Mouse (Mus musculus): ENCODE measurements around the gene Ap3d1. TPM values are rescaled to one million over a fixed set of nuclear protein-coding genes. Genes with fewer than 3 reads are reported as not detected.

The Ap3d1 gene
- polyA plus RNA-seq, 1 experiment from 2014 or later: 69.6 TPM

DNA sequence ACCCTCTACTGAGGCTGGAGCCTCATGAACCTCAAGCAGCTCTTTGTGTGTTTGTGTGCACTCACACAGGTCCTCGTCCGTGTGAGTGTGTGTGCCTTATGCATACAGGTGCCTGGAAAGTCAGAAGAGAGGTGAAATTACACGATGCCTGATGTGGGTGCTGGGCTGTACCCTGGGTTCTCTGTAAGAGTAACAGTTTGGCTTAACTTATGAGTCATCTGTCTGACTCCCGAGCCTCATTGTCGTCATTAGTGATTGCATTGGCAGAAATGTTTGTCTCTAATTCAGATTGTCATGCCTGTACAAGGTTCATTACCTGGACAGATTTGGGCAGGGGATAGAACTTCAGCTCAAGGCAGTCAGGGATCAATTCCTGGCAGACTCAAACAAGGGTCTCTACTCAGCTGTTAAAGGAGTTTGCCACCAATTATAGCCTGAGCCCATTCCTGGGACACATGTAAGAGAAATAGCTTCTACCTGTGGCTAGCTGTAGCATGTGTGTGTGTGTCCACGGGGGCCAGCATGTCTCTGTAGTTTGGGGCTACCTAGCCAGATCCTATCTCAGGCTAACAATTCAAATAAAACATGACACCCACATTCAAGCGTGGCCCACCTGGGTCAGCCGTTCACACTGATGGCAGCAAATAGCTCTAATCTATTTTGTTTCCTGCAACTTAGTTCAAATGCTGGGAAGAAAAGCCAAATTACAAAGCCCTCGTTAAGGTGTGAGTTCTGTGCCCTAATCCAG lies 64.8 kb downstream of the Ap3d1 start:
- peak; percentile 43 for DNase-seq
- H3K27me3 ChIP-seq (ENCODE audit: insufficient read depth, low read length): no peaks in the 10 kb centered on the region
- peak overlapping the region; percentile 98 for H3K4me3 ChIP-seq (ENCODE audit: low read depth, low read length)
- H3K4me2 ChIP-seq: peak overlapping the region; percentile 91
- peak overlapping the region; percentile 99 for H3K27ac ChIP-seq (ENCODE audit: low read depth)
- H3K9ac ChIP-seq: peak overlapping the region; percentile 80
- no peak for TF ChIP-seq CTCF (IDR thresholded peaks at IDR 0.05; ENCODE audit: low read depth)
- 22% methylated on average over 9 of the region's 9 CpGs for WGBS
- peak; percentile 0; the same call in 1 of the 2 replicates for ATAC-seq (ENCODE audit: insufficient read depth)
- H3K9me3 ChIP-seq (ENCODE audit: low read depth, low read length): no peaks in the 10 kb centered on the region
- peaks cover 39% of the 10 kb centered on the region for H3K4me1 ChIP-seq (ENCODE audit: insufficient read depth)
- H3K36me3 ChIP-seq (ENCODE audit: insufficient read depth): peaks cover 18% of the 10 kb centered on the region

GRCm38 (mm10) chr10:80676198-80676928 lies 65.7 kb downstream of the Ap3d1 start:
- Histone ChIP-seq H3K36me3 (ENCODE audit: insufficient read depth) (peaks cover 28% of the 10 kb centered on the region), H3K4me2 (peak overlapping the region; percentile 91), H3K4me1 (ENCODE audit: insufficient read depth) (peaks cover 39% of the 10 kb centered on the region), H3K27ac (ENCODE audit: low read depth) (peak overlapping the region; percentile 99), H3K27me3 (ENCODE audit: insufficient read depth, low read length) (no peaks in the 10 kb centered on the region), H3K9ac (peak overlapping the region; percentile 98), H3K9me3 (ENCODE audit: low read depth, low read length) (no peaks in the 10 kb centered on the region), H3K4me3 (ENCODE audit: low read depth, low read length) (peak overlapping the region; percentile 98)
- ATAC-seq (ENCODE audit: insufficient read depth) (peak; percentile 89), DNase-seq (peak; percentile 100)
- under 1% methylated on average over 78 of the region's 78 CpGs for WGBS
- no peak for TF ChIP-seq CTCF (IDR thresholded peaks at IDR 0.05; ENCODE audit: low read depth)

DNA sequence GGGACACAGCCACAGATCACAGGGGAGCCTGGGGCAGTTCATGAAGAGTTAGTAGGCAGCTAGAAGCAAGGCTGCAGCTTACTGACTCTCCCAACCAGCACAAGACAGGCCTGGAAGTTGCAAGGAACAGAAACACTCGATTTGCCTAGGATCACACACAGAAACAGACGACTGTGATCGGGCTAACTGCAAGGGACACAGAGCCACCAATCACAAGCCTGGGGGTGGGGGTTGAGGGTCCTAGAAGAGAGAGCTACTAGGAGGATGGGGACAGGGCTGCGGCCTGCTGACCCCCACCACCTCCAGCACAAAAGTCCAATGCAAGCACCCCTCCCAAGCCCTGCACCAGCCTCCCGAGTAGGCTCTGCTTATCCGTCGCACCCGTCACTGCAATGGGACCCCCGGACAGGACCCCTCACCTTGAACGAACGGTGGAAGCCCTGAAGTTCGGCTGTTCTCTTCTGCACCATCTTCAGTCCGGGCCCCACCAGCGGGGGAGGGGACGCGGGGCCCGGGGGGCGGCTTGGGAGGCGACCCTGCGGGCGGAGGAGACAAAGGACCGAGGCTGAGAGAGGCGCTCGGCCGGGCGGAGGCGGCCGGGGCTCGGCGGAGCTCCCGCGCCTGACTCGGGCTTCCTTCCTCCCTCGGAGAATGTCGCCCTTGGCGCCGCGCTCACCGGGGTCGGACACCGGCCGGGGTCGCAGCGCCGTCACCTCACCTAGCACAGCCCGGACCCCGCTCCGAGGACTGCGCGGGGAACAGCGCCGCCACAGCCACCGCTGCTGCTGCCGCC lies 66.5 kb downstream of the Ap3d1 start:
- DNase-seq (peak; percentile 27), ATAC-seq (ENCODE audit: insufficient read depth) (peak; percentile 9)
- Histone ChIP-seq H3K36me3 (ENCODE audit: insufficient read depth) (peaks cover 35% of the 10 kb centered on the region), H3K9ac (peak overlapping the region; percentile 98), H3K4me1 (ENCODE audit: insufficient read depth) (peaks cover 39% of the 10 kb centered on the region), H3K9me3 (ENCODE audit: low read depth, low read length) (no peaks in the 10 kb centered on the region), H3K4me2 (peak overlapping the region; percentile 88), H3K27me3 (ENCODE audit: insufficient read depth, low read length) (no peaks in the 10 kb centered on the region), H3K27ac (ENCODE audit: low read depth) (peak overlapping the region; percentile 84), H3K4me3 (ENCODE audit: low read depth, low read length) (peak overlapping the region; percentile 98)
- no peak for TF ChIP-seq CTCF (IDR thresholded peaks at IDR 0.05; ENCODE audit: low read depth)
- WGBS: under 1% methylated on average over 33 of the region's 54 CpGs

DNA sequence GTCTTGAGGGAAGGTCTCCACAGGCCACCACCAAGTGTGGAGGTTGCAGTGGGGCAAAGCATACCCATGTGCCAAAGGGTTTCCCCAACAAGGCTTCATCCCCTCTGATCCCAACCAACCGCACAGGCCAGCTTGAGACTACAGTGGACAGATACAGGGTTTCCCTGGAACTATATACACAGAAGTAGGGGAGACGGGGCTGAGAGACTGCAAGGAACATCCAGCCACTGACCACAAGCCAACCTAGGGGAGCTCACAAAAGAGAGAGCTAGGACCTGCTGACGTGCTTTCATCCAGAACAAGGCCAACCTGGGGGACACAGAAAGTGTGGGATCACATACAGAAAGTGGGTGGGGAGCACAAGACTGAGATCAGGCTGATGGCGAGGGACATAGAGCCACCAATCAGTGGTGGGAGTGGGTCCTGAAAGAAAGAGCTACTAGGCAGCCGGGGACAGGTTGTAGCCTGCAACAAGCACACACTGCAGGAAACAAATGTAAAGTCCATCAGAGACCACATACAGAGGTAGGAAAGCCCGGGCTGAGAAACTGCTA lies 67.1 kb downstream of the Ap3d1 start:
- peak overlapping the region; percentile 84 for H3K27ac ChIP-seq (ENCODE audit: low read depth)
- WGBS: 7% methylated on average over 6 of the region's 6 CpGs

DNA sequence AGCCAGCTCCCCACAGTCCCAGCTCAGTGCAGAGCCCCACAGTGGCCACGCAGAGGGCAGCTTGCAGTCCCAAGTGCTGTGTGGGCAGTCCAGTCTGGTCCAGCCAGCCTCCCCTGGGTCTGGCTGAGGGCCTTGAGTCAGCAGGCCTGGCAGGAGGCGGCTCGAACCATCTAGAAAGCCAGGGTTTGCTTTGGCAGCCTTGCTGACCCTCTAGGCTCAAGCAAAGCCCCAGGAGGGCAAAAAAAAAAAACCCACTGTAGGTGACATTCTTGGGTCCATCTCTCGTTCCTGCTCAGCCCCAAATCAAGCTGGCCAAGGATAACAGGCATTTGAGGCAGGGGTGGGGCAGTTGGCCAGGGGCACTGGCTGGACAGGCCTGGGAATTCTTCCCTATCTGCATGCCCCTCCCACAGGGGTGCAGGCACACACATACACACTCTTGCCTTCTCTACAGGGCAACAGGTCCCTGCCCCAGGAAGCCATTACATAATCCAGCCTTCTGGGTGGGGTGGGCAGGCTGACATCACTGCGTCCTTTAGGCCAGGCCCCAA lies 67.8 kb downstream of the Ap3d1 start:
- 51% methylated on average over 5 of the region's 5 CpGs for WGBS
- no peaks in the 10 kb centered on the region for H3K27me3 ChIP-seq (ENCODE audit: insufficient read depth, low read length)
- H3K9ac ChIP-seq: peak overlapping the region; percentile 98
- TF ChIP-seq CTCF (IDR thresholded peaks at IDR 0.05; ENCODE audit: low read depth): no peak
- H3K4me1 ChIP-seq (ENCODE audit: insufficient read depth): peaks cover 38% of the 10 kb centered on the region
- H3K9me3 ChIP-seq (ENCODE audit: low read depth, low read length): no peaks in the 10 kb centered on the region
- DNase-seq (no peak), ATAC-seq (ENCODE audit: insufficient read depth) (no peak)
- H3K36me3 ChIP-seq (ENCODE audit: insufficient read depth): peaks cover 49% of the 10 kb centered on the region
- H3K27ac ChIP-seq (ENCODE audit: low read depth): no peak overlapping the region
- H3K4me3 ChIP-seq (ENCODE audit: low read depth, low read length): peak overlapping the region; percentile 98
- H3K4me2 ChIP-seq: peak overlapping the region; percentile 88

More for the DNA sequence above, 67.1 kb downstream of the Ap3d1 start:
- peaks cover 39% of the 10 kb centered on the region for H3K4me1 ChIP-seq (ENCODE audit: insufficient read depth)
- no peaks in the 10 kb centered on the region for H3K9me3 ChIP-seq (ENCODE audit: low read depth, low read length)
- H3K9ac ChIP-seq: peak overlapping the region; percentile 98
- no peaks in the 10 kb centered on the region for H3K27me3 ChIP-seq (ENCODE audit: insufficient read depth, low read length)
- DNase-seq: no peak
- H3K4me2 ChIP-seq: peak overlapping the region; percentile 88
- no peak for ATAC-seq (ENCODE audit: insufficient read depth)
- H3K36me3 ChIP-seq (ENCODE audit: insufficient read depth): peaks cover 42% of the 10 kb centered on the region
- H3K4me3 ChIP-seq (ENCODE audit: low read depth, low read length): peak overlapping the region; percentile 98
- TF ChIP-seq CTCF (IDR thresholded peaks at IDR 0.05; ENCODE audit: low read depth): no peak

DNA sequence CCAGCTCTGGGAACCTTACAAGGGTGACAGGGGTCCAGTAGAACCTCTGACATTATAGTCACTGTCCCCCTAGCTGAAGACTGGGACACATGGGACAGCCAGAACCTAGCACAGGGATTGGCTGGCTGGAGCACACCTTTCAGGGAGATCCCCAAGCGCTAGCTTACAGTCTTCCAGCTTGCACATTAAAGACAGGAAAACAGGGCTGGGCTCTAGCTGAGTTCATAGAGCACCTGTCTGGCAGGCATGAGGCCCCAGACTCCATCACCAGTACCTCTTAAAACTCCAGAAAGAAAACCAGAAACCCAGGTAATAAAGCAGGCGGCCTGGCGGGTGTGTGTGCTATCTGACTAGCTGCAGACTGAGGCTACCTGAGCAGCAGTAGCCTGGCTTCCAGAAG lies 68.4 kb downstream of the Ap3d1 start:
- peaks cover 32% of the 10 kb centered on the region for H3K4me1 ChIP-seq (ENCODE audit: insufficient read depth)
- ATAC-seq (ENCODE audit: insufficient read depth) (no peak), DNase-seq (no peak)
- H3K9me3 ChIP-seq (ENCODE audit: low read depth, low read length): no peaks in the 10 kb centered on the region
- WGBS: 68% methylated on average over 3 of the region's 3 CpGs
- H3K4me3 ChIP-seq (ENCODE audit: low read depth, low read length): peak overlapping the region; percentile 98
- peaks cover 54% of the 10 kb centered on the region for H3K36me3 ChIP-seq (ENCODE audit: insufficient read depth)
- H3K9ac ChIP-seq: peak overlapping the region; percentile 98
- H3K27me3 ChIP-seq (ENCODE audit: insufficient read depth, low read length): no peaks in the 10 kb centered on the region
- TF ChIP-seq CTCF (IDR thresholded peaks at IDR 0.05; ENCODE audit: low read depth): no peak
- peak overlapping the region; percentile 88 for H3K4me2 ChIP-seq
- no peak overlapping the region for H3K27ac ChIP-seq (ENCODE audit: low read depth)

All from lung, embryonic 14.5 days (tissue).